In genomic region chr17:14420460-14421046, GRCm38 (mm10) we compare ENCODE assay signal across 13 mouse cellular contexts.
DNase-seq lines count a peak whose midpoint lies in the region; ATAC-seq and TF ChIP-seq lines count a peak whose summit lies in the region.
"Had no signal": no experiment of that assay in that cellular context is flagged by ENCODE, and none has a peak within 500 bp of the region (broad histone marks: within the 10 kb centered on the region; RNA-seq: fewer than 3 reads in every experiment).

No protein-coding gene starts in this region.

- H3K4me3 ChIP-seq in forebrain, postnatal 0 days (ENCODE audit: low read depth, low read length), result no peak overlapping the region
- H3K4me3 ChIP-seq in forebrain, embryonic 11.5 days (ENCODE audit: low read depth, low read length), result no peak overlapping the region
- H3K4me3 ChIP-seq: myocyte had no signal

- H3K9me3 ChIP-seq in forebrain, postnatal 0 days (ENCODE audit: low read length), result no peaks in the 10 kb centered on the region
- no peaks in the 10 kb centered on the region for H3K9me3 ChIP-seq in forebrain, embryonic 11.5 days (ENCODE audit: control insufficient read depth, low read length)

- 31% methylated on average over 8 of the region's 8 CpGs for WGBS in forebrain, postnatal 0 days
- 44% methylated on average over 8 of the region's 8 CpGs for WGBS in forebrain, embryonic 11.5 days

- no peak overlapping the region for H3K9ac ChIP-seq in forebrain, postnatal 0 days
- no peak overlapping the region for H3K9ac ChIP-seq in forebrain, embryonic 11.5 days (ENCODE audit: low read length)
- H3K9ac ChIP-seq: hindbrain, embryonic 14.5 days had no signal

- no peaks in the 10 kb centered on the region for H3K36me3 ChIP-seq in forebrain, postnatal 0 days (ENCODE audit: insufficient read depth)
- no peaks in the 10 kb centered on the region for H3K36me3 ChIP-seq in forebrain, embryonic 11.5 days (ENCODE audit: control insufficient read depth, insufficient read depth, low read length)

- peak; percentile 38 for DNase-seq in forebrain, postnatal 0 days
- no peak for DNase-seq in forebrain, embryonic 11.5 days (ENCODE audit: low spot score)
- DNase-seq in right cerebral cortex, postnatal 4 days, result peak; percentile 15
- no peak for DNase-seq in right cerebral cortex, postnatal 36 days (ENCODE audit: low spot score in 2 of 2)
- peak; percentile 39 for DNase-seq in gastrocnemius, postnatal 10 days
- peak; percentile 10 for DNase-seq in telencephalon, adult 2 months (ENCODE audit: low read depth, low spot score)
- no peak for DNase-seq in lung, adult 18-20 months
- no peak for DNase-seq in spleen, postnatal 4 days (ENCODE audit: low spot score in 2 of 2)
- DNase-seq: thymus, postnatal 25 days had no signal

- H3K27me3 ChIP-seq in forebrain, postnatal 0 days (ENCODE audit: insufficient read depth, low read length), result no peaks in the 10 kb centered on the region
- H3K27me3 ChIP-seq in forebrain, embryonic 11.5 days (ENCODE audit: control insufficient read depth, insufficient read depth, low read length), result no peaks in the 10 kb centered on the region

- H3K27ac ChIP-seq in forebrain, postnatal 0 days (ENCODE audit: low read depth, low read length), result no peak overlapping the region
- no peak overlapping the region for H3K27ac ChIP-seq in forebrain, embryonic 11.5 days (ENCODE audit: low read depth, low read length)
- H3K27ac ChIP-seq: hindbrain, embryonic 14.5 days had no signal

- no peak overlapping the region for H3K4me2 ChIP-seq in forebrain, postnatal 0 days (ENCODE audit: low read depth)
- H3K4me2 ChIP-seq in forebrain, embryonic 11.5 days (ENCODE audit: low read depth, low read length, severe bottlenecking), result no peak overlapping the region
- H3K4me2 ChIP-seq: hindbrain, embryonic 14.5 days; liver, embryonic 11.5 days had no signal

- no peak for TF ChIP-seq CTCF in forebrain, postnatal 0 days (IDR thresholded peaks at IDR 0.05; ENCODE audit: low read depth)

- H3K4me1 ChIP-seq in forebrain, postnatal 0 days (ENCODE audit: insufficient read depth), result no peaks in the 10 kb centered on the region
- no peaks in the 10 kb centered on the region for H3K4me1 ChIP-seq in forebrain, embryonic 11.5 days (replicated peaks; ENCODE audit: control insufficient read depth, insufficient read depth, low read length)

- ATAC-seq in forebrain, postnatal 0 days, result peak; percentile 64; the same call in 1 of the 2 replicates
- ATAC-seq in forebrain, embryonic 11.5 days (replicated peaks; ENCODE audit: low FRiP score), result no peak
- ATAC-seq: CD4-positive, CD25-positive, alpha-beta regulatory T cell, adult 4 months had no signal

Comparison
In these comparisons a context has a peak if more than half of its experiments do, and no peak if none do; other contexts are left out.
1. DNase-seq: peak in forebrain, postnatal 0 days (single experiment), right cerebral cortex, postnatal 4 days (single experiment), gastrocnemius, postnatal 10 days (single experiment) and telencephalon, adult 2 months (single experiment); none in forebrain, embryonic 11.5 days (single experiment), right cerebral cortex, postnatal 36 days (0 of 2), lung, adult 18-20 months (0 of 2) and spleen, postnatal 4 days (0 of 2).